Mouse (Mus musculus) heart, embryonic 12.5 days (tissue): ENCODE data around the gene Prrxl1. TPM values are rescaled to one million over a fixed set of nuclear protein-coding genes. Genes with fewer than 3 reads are reported as not detected.
A peak's percentile ranks its signal among the peaks of the same experiment; 100 is the strongest.

Source experiments
- ATAC-seq: fragments of 200-750 bp; cut with Nextera tagmentation; 2 replicates; pipeline ENCODE4 v1.8.0; 2017; ENCODE audit warnings: moderate TSS enrichment, moderate library complexity; ENCODE audit not compliant: insufficient number of reproducible peaks, low FRiP score
- H3K27ac ChIP-seq: fragments of 300-500 bp; sonication (generic); 2 replicates; pipeline ENCODE4 v1.5.1; 2016; ENCODE audit warnings: mild to moderate bottlenecking, moderate library complexity; ENCODE audit not compliant: poor library complexity, severe bottlenecking
- H3K27me3 ChIP-seq: fragments of 300-500 bp; sonication (generic); replicated peaks from 2 replicates; pipeline ENCODE4 v1.6.1; 2016; ENCODE audit warnings: mild to moderate bottlenecking, moderate library complexity
- H3K36me3 ChIP-seq: fragments of 300-500 bp; sonication (generic); 2 replicates; pipeline ENCODE4 v1.6.1; 2016; ENCODE audit warnings: mild to moderate bottlenecking, moderate library complexity
- H3K4me1 ChIP-seq: fragments of 300-500 bp; sonication (generic); replicated peaks from 2 replicates; pipeline ENCODE4 v1.6.1; 2016; ENCODE audit warnings: mild to moderate bottlenecking
- H3K4me2 ChIP-seq: fragments of 300-500 bp; sonication (generic); 2 replicates; pipeline ENCODE4 v1.6.1; 2016; ENCODE audit warnings: mild to moderate bottlenecking, moderate library complexity
- H3K4me3 ChIP-seq: fragments of 300-500 bp; sonication (generic); 2 replicates; pipeline ENCODE4 v1.5.1; 2016; ENCODE audit warnings: mild to moderate bottlenecking
- H3K9ac ChIP-seq: fragments of 300-500 bp; sonication (generic); 2 replicates; pipeline ENCODE4 v1.6.1; 2016; ENCODE audit warnings: mild to moderate bottlenecking, moderate library complexity
- H3K9me3 ChIP-seq: fragments of 300-500 bp; sonication (generic); replicated peaks from 2 replicates; pipeline ENCODE4 v1.6.1; 2016; ENCODE audit warnings: mild to moderate bottlenecking, moderate library complexity
- WGBS: fragments of 180-500 bp; shearing (Covaris S2); methylation state at CpG from one replicate; pipeline ENCODE4 v1.1.7; 2016; 5-methylcytosine and 5-hydroxymethylcytosine counted together
- polyA plus RNA-seq: library from polyadenylated mRNA; unstranded; fragments of >200 nt; fragmentation: Nextera tagmentation; extraction: Ambion mirVana; gene quantifications from 2 replicates; pipeline ENCODE4 v1.2.1, GENCODE M21; 2016

Gene Prrxl1
- polyA plus RNA-seq, 1 experiment from 2014 or later = not detected

GRCm38 (mm10) chr14:32683982-32684734, 85.0 kb downstream of the Prrxl1 start:
- Histone ChIP-seq H3K27ac (peak overlapping the region; percentile 97), H3K27me3 (no peaks in the 10 kb centered on the region), H3K9me3 (no peaks in the 10 kb centered on the region), H3K4me1 (peaks cover 41% of the 10 kb centered on the region), H3K36me3 (no peaks in the 10 kb centered on the region), H3K4me3 (peak overlapping the region; percentile 56), H3K4me2 (peak overlapping the region; percentile 71), H3K9ac (peak overlapping the region; percentile 80)
- 51% methylated on average over 19 of the region's 19 CpGs for WGBS
- no peak for ATAC-seq

DNA sequence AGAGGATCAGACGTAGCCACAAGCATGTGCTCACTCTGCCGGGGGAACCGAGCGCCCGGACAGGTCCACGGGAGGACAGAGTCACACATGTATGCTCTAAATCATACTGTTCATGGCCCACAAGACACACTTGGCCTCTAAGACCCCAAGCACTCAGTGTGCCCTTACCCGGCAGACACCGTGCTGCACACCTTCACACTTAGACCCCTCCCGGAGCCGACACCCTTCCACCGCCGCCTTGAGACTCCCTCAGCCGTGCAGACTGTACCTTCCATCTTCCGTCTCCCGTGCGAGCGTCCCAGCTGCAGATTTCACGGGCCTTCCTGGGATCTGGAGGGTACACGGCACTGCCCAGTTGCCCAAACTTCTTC, 85.5 kb downstream of the Prrxl1 start:
- WGBS = 37% methylated on average over 19 of the region's 19 CpGs
- Histone ChIP-seq H3K4me2 (peak overlapping the region; percentile 71), H3K4me3 (peak overlapping the region; percentile 56), H3K36me3 (no peaks in the 10 kb centered on the region), H3K27ac (peak overlapping the region; percentile 97), H3K9ac (peak overlapping the region; percentile 80), H3K4me1 (peaks cover 35% of the 10 kb centered on the region), H3K9me3 (no peaks in the 10 kb centered on the region), H3K27me3 (no peaks in the 10 kb centered on the region)
- no peak for ATAC-seq

DNA sequence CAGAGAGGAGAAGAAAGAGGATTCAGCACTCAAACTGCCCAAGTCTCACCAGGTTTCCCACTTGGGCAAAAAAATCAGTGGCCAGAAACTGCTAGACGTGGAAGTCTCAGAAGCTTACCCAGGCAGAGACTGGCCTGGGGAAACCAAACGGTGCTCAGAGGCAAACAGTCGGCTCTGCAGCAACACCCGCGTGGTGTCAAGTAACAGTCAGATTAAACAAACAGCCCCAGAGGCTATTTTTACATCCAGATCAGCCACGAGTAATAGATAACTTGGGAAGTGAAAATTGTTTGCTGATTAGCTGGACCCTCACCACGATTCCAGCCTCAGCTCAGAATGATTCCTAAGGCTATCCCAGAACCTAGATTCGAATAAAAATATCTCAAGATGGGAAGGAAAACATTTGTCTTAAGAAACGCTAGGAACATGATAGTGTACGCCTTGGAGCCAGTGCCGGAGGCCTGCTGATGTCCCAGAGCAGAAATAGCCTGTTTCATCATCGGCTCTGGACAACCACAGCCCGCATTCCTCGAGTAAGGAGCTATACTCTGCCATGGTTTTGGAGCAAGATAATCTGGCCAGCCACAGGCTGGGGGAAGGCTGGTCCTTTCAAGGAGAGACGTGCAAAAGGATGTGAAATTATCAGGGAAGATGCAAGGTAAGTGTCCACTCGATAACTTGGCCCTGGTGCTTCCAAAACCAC, 86.1 kb downstream of the Prrxl1 start, which contains the start of gene 3425401B19Rik:
Gene 3425401B19Rik (minus strand): TSS at position 170 of the 703 bp plus-strand sequence.
- no peaks in the 10 kb centered on the region for H3K36me3 ChIP-seq
- H3K4me3 ChIP-seq = peak within 1 kb of the TSS; percentile 56
- no peaks in the 10 kb centered on the region for H3K27me3 ChIP-seq
- H3K4me1 ChIP-seq = peaks cover 30% of the 10 kb centered on the region
- H3K9ac ChIP-seq = peak within 1 kb of the TSS; percentile 80
- peak within 1 kb of the TSS; percentile 97 for H3K27ac ChIP-seq
- WGBS = 17% methylated on average over 16 of the region's 16 CpGs
- H3K9me3 ChIP-seq = no peaks in the 10 kb centered on the region
- peak; percentile 41; the same call in 1 of the 2 replicates for ATAC-seq
- H3K4me2 ChIP-seq = peak within 1 kb of the TSS; percentile 71

DNA sequence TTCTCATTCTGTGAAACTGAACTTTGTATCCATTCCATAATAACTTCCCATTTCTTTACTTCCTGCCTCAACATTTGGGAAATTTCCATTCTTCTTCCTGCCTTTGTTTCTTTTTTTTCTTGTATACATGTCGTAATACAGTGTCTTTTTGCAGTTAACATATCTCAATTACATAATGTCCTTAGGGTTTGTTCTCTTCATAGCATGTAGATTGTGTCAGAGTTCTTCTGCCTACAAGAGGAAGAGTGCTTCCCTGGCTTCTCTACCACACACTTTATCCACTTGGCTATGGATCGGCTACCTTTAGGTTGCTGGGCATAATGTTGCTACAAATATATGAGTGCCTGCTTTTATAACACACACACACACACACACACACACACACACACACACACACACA, 96.7 kb downstream of the Prrxl1 start:
- ATAC-seq = no peak
- H3K27ac ChIP-seq = no peak overlapping the region
- H3K4me3 ChIP-seq = no peak overlapping the region
- H3K36me3 ChIP-seq = no peaks in the 10 kb centered on the region
- no peak overlapping the region for H3K4me2 ChIP-seq
- H3K9ac ChIP-seq = no peak overlapping the region
- peaks cover 31% of the 10 kb centered on the region; the same call in 1 of the 2 replicates for H3K27me3 ChIP-seq
- WGBS = 82% methylated on average over 2 of the region's 2 CpGs
- no peaks in the 10 kb centered on the region for H3K9me3 ChIP-seq
- H3K4me1 ChIP-seq = peaks cover 27% of the 10 kb centered on the region

DNA sequence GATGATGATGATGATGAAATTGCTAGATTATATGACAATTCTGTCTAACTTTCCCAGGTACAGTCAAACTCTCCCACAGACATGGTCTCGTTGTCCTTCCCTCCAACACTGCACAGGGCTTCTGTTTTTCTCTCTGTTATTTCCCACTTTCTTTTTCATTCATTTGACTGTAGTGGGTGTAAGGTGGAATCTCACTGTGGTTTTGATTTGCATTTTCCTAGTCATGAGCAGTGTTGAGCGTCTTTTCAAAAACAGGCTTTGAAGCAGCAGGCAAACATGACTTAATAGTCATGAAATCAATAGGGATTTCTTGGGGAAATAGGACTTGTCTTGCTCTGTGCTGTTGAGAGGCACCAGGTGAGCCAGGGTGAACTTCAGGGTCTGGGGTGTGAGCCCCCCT, 97.1 kb downstream of the Prrxl1 start:
- Histone ChIP-seq H3K9ac (no peak overlapping the region), H3K9me3 (no peaks in the 10 kb centered on the region), H3K4me3 (no peak overlapping the region), H3K4me2 (no peak overlapping the region), H3K4me1 (peaks cover 32% of the 10 kb centered on the region), H3K27ac (no peak overlapping the region), H3K27me3 (peaks cover 31% of the 10 kb centered on the region; the same call in 1 of the 2 replicates), H3K36me3 (no peaks in the 10 kb centered on the region)
- WGBS = 84% methylated on average over 2 of the region's 2 CpGs
- ATAC-seq = no peak

GRCm38 (mm10) chr14:32697774-32698173, 98.6 kb downstream of the Prrxl1 start:
- Histone ChIP-seq H3K9ac (no peak overlapping the region), H3K36me3 (no peaks in the 10 kb centered on the region), H3K4me2 (no peak overlapping the region), H3K4me3 (no peak overlapping the region), H3K27ac (no peak overlapping the region), H3K27me3 (peaks cover 31% of the 10 kb centered on the region; the same call in 1 of the 2 replicates), H3K9me3 (no peaks in the 10 kb centered on the region), H3K4me1 (peaks cover 37% of the 10 kb centered on the region)
- no peak for ATAC-seq
- 74% methylated on average over 8 of the region's 8 CpGs for WGBS

GRCm38 (mm10) chr14:32698556-32698955, 99.3 kb downstream of the Prrxl1 start:
- H3K4me2 ChIP-seq = no peak overlapping the region
- H3K4me1 ChIP-seq = peaks cover 33% of the 10 kb centered on the region
- 71% methylated on average over 3 of the region's 3 CpGs for WGBS
- peaks cover 27% of the 10 kb centered on the region; the same call in 1 of the 2 replicates for H3K27me3 ChIP-seq
- H3K4me3 ChIP-seq = no peak overlapping the region
- H3K9ac ChIP-seq = no peak overlapping the region
- no peaks in the 10 kb centered on the region for H3K9me3 ChIP-seq
- no peaks in the 10 kb centered on the region for H3K36me3 ChIP-seq
- no peak for ATAC-seq
- H3K27ac ChIP-seq = no peak overlapping the region

Other genes with a start within 250 kb of the Prrxl1 start
- not detected in 2 replicates for gene 1700024G13Rik, start 211.0 kb upstream of the Prrxl1 start, polyA plus RNA-seq
- gene Slc18a3, start 134.6 kb upstream of the Prrxl1 start, polyA plus RNA-seq = 0.15 TPM in 2 replicates
- gene Chat, start 133.4 kb upstream of the Prrxl1 start, polyA plus RNA-seq = not detected in 2 replicates
- gene Ercc6, start 85.9 kb upstream of the Prrxl1 start, polyA plus RNA-seq = 15.1 and 19.6 TPM in 2 replicates
- gene 3425401B19Rik, start 85.9 kb downstream of the Prrxl1 start, polyA plus RNA-seq = 15.9 and 16.3 TPM in 2 replicates
- 0.21 and 0.92 TPM in 2 replicates for gene Tmem273, start 186.6 kb downstream of the Prrxl1 start, polyA plus RNA-seq
- 0.09 and 0.17 TPM in 2 replicates for gene Fam170b, start 234.6 kb downstream of the Prrxl1 start, polyA plus RNA-seq